Mouse (Mus musculus) layer of hippocampus, adult 2 months (tissue): ENCODE data around the gene Hspa8. TPM values are rescaled to one million over a fixed set of nuclear protein-coding genes. Genes with fewer than 3 reads are reported as not detected.
A peak's percentile ranks its signal among the peaks of the same experiment; 100 is the strongest.
"Not testable (repeated sequence)": the region's sequence is repeated elsewhere in the genome, so short reads cannot be mapped to it uniquely, and the experiment has no call there.

Experiments
- DNase-seq, 2 experiments: peaks; one replicate each; pipeline ENCODE4 v3.0.0; 2022; ENCODE audit warnings: low spot score in 2 of 2
- H3K27ac ChIP-seq: fragments of 200-600 bp; 2 replicates; pipeline ENCODE4 v1.8.1; 2022
- H3K4me3 ChIP-seq: fragments of 200-600 bp; 2 replicates; pipeline ENCODE4 v1.8.1; 2022; ENCODE audit warnings: mild to moderate bottlenecking
- CTCF ChIP-seq: fragments of 200-600 bp; conservative IDR thresholded peaks from 2 replicates; pipeline ENCODE4 v1.8.1; 2022; ENCODE audit warnings: antibody characterized with exemption, mild to moderate bottlenecking, moderate library complexity
- total RNA-seq, 2 experiments: library from RNA; stranded (reverse); gene quantifications; 2 replicates each; pipeline ENCODE4 v1.2.3; 2021

Gene Hspa8
- total RNA-seq, 2 experiments from 2014 or later: 2,132 to 2,154 TPM

- Histone ChIP-seq H3K27ac (no peak overlapping the region), H3K4me3 (no peak overlapping the region)
- TF ChIP-seq CTCF: no peak
- no peak for DNase-seq
Observed at GRCm38 (mm10) chr9:40773869-40774268, 26.9 kb upstream of the Hspa8 start.

- no peak for TF ChIP-seq CTCF
- H3K4me3 ChIP-seq: no peak overlapping the region
- no peak for DNase-seq
- no peak overlapping the region for H3K27ac ChIP-seq
Observed at GRCm38 (mm10) chr9:40776044-40776443, 24.7 kb upstream of the Hspa8 start.

GRCm38 (mm10) chr9:40776459-40777248 is 24.1 kb upstream of the Hspa8 start:
- TF ChIP-seq CTCF: no peak
- H3K27ac ChIP-seq: no peak overlapping the region
- H3K4me3 ChIP-seq: no peak overlapping the region
- no peak for DNase-seq

- no peak for TF ChIP-seq CTCF
Observed at GRCm38 (mm10) chr9:40780111-40780510, 20.7 kb upstream of the Hspa8 start.

GRCm38 (mm10) chr9:40780892-40781725 is 19.7 kb upstream of the Hspa8 start:
- peak overlapping the region; percentile 62; the same call in 1 of the 2 replicates for H3K27ac ChIP-seq
- TF ChIP-seq CTCF: no peak
- no peak overlapping the region for H3K4me3 ChIP-seq
- DNase-seq: no peak

More at GRCm38 (mm10) chr9:40780111-40780510, 20.7 kb upstream of the Hspa8 start:
- no peak overlapping the region for H3K4me3 ChIP-seq
- no peak for DNase-seq
- H3K27ac ChIP-seq: no peak overlapping the region

- H3K4me3 ChIP-seq: peak overlapping the region; percentile 36
- DNase-seq: no peak
- peak overlapping the region; percentile 62 for H3K27ac ChIP-seq
- TF ChIP-seq CTCF: no peak
Observed at GRCm38 (mm10) chr9:40781726-40782581, 18.8 kb upstream of the Hspa8 start.

GRCm38 (mm10) chr9:40783641-40784373 is 17.0 kb upstream of the Hspa8 start:
- TF ChIP-seq CTCF: no peak
- H3K27ac ChIP-seq: peak overlapping the region; percentile 69
- H3K4me3 ChIP-seq: no peak overlapping the region
- DNase-seq: no peak

GRCm38 (mm10) chr9:40784374-40784967 is 16.3 kb upstream of the Hspa8 start:
- Histone ChIP-seq H3K27ac (peak overlapping the region; percentile 69), H3K4me3 (no peak overlapping the region)
- DNase-seq: no peak
- no peak for TF ChIP-seq CTCF

GRCm38 (mm10) chr9:40785452-40785851 is 15.3 kb upstream of the Hspa8 start:
- Histone ChIP-seq H3K4me3 (no peak overlapping the region), H3K27ac (no peak overlapping the region)
- no peak for TF ChIP-seq CTCF
- DNase-seq: no peak

- H3K27ac ChIP-seq, H3K4me3 ChIP-seq, DNase-seq: not testable (repeated sequence)
Observed at GRCm38 (mm10) chr9:40786820-40787219, 14.0 kb upstream of the Hspa8 start.

GRCm38 (mm10) chr9:40791864-40792633 is 8.7 kb upstream of the Hspa8 start:
- H3K27ac ChIP-seq: no peak overlapping the region
- no peak for TF ChIP-seq CTCF
- DNase-seq: no peak
- no peak overlapping the region for H3K4me3 ChIP-seq
